Mouse (Mus musculus) bone marrow, adult 2 months (tissue): ENCODE measurements around the gene Inhba.

Experiments used
- CTCF ChIP-seq: fragments of 200-500 bp; IDR thresholded peaks from 2 replicates; pipeline ENCODE4 v1.5.1; 2011; ENCODE audit warnings: low read length, control low read depth; ENCODE audit not compliant: control insufficient read depth, insufficient read depth
- POLR2A ChIP-seq: fragments of 200-500 bp; IDR thresholded peaks from 2 replicates; pipeline ENCODE4 v1.6.1; 2011; ENCODE audit warnings: low read depth, mild to moderate bottlenecking, control low read depth, low read length, borderline replicate concordance; ENCODE audit not compliant: control insufficient read depth

GRCm38 (mm10) chr13:16009766-16010465 lies 1.7 kb upstream of the Inhba start:
- TF ChIP-seq POLR2A (no peak), CTCF (no peak)
